Mouse (Mus musculus) gastrocnemius, adult 2 months (tissue): ENCODE measurements at regions not wholly inside any gene's neighbourhood (a gene's known extent, or its start where the extent isn't known, plus 50 kb on each side); places are given as distances from the start of the nearest gene placed in this dataset.
A peak's percentile ranks its signal among the peaks of the same experiment; 100 is the strongest.

Experiments used
- DNase-seq: peaks from one replicate; pipeline ENCODE4 v3.0.0; 2022
- H3K27ac ChIP-seq: fragments of 200-600 bp; 2 replicates; pipeline ENCODE4 v1.8.1; 2022; ENCODE audit warnings: mild to moderate bottlenecking
- H3K4me3 ChIP-seq: fragments of 200-600 bp; 2 replicates; pipeline ENCODE4 v1.8.1; 2022; ENCODE audit warnings: mild to moderate bottlenecking, moderate library complexity
- CTCF ChIP-seq: fragments of 200-600 bp; IDR thresholded peaks from 2 replicates; pipeline ENCODE4 v1.8.1; 2022; ENCODE audit warnings: antibody characterized with exemption, mild to moderate bottlenecking, moderate library complexity
- intact Hi-C: fragments of 180-260 bp; cut with DNase I; formaldehyde crosslinking; loops from one replicate; pipeline ENCODE4 v1.15.1; 2025

DNA sequence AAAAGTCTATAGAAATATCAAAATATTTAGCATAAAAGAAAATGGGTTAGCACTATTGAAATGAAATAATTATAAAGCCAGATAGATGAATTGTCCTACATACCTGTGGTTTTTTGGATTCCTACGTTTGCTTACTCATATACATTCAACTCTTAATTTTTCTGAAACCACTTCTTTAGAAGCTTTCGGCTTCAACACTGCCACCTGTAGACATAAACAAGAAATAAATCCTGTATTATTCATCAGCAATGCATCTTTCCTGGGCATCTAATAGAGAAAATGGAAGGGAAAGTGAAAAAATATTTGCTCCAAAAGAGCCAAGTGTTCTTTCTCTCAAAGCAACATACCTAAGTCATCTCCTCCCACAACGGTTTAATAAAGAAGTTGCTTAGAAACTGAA is 245.7 kb downstream of the Tex13c3 start:
- Histone ChIP-seq H3K27ac (no peak overlapping the region), H3K4me3 (no peak overlapping the region)
- DNase-seq = no peak
- intact Hi-C loops = no loop called here
- TF ChIP-seq CTCF = no peak

DNA sequence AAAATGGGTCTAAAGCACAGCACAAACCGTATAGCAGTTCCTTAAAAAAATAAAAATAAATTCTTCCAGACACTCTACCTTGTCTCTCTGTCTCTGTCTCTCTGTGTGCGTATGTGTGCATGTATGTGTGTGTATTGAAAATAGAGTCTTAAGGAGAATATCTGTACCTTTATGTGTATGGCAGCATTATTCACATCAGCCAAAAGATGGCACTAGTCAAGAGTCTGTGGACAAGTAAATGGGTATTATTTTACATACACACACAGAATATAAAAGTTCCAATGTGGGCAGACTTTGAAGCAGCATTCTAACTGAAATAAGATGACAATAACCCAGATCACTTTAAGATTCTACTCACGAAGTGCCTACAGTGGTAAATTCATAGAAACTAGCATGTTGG is 249.3 kb downstream of the Tex13c3 start:
- Histone ChIP-seq H3K4me3 (no peak overlapping the region), H3K27ac (no peak overlapping the region)
- intact Hi-C loops = no loop called here
- TF ChIP-seq CTCF = no peak
- no peak for DNase-seq

- intact Hi-C loops = no loop called here
- H3K27ac ChIP-seq = no peak overlapping the region
- no peak overlapping the region for H3K4me3 ChIP-seq
- TF ChIP-seq CTCF = no peak
- no peak for DNase-seq
Observed at GRCm38 (mm10) chrX:19223336-19223735, 257.8 kb downstream of the Tex13c3 start.

- intact Hi-C loops = no loop called here
- H3K27ac ChIP-seq = no peak overlapping the region
Observed at GRCm38 (mm10) chrX:19220785-19221496, 260.2 kb downstream of the Tex13c3 start.

DNA sequence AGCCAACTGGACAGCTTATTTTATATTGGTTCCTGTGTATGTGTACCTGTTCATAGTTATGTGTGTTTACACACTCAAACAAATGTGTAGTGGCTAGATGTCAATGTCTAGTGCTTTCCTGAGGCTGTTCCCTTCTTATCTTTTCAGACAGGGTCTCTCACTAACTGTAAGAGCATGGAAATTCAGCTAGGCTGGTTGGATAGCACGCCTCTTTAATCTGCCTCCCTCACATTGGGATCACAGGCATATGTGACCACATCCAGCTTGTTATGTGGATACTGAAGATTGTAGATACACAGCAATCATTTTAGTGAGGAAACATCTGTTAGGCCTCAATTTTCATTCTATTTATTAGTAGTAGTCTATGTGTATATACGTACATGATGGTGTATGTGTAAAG is 261.4 kb downstream of the Tex13c3 start:
- intact Hi-C loops = no loop called here
- no peak overlapping the region for H3K27ac ChIP-seq

More at GRCm38 (mm10) chrX:19220785-19221496, 260.2 kb downstream of the Tex13c3 start:
- no peak overlapping the region for H3K4me3 ChIP-seq
- TF ChIP-seq CTCF = no peak
- DNase-seq = no peak

GRCm38 (mm10) chrX:19219301-19219700 is 261.8 kb downstream of the Tex13c3 start:
- H3K27ac ChIP-seq = no peak overlapping the region
- intact Hi-C loops = no loop called here
- TF ChIP-seq CTCF = no peak

More for the DNA sequence above, 261.4 kb downstream of the Tex13c3 start:
- no peak for DNase-seq
- TF ChIP-seq CTCF = no peak
- no peak overlapping the region for H3K4me3 ChIP-seq

GRCm38 (mm10) chrX:19206420-19206819 is 274.7 kb downstream of the Tex13c3 start:
- H3K4me3 ChIP-seq = no peak overlapping the region
- no peak overlapping the region for H3K27ac ChIP-seq
- intact Hi-C loops = no loop called here
- no peak for DNase-seq
- peak; percentile 5; the same call in 1 of the 2 replicates for TF ChIP-seq CTCF

More at GRCm38 (mm10) chrX:19219301-19219700, 261.8 kb downstream of the Tex13c3 start:
- DNase-seq = no peak
- H3K4me3 ChIP-seq = no peak overlapping the region

GRCm38 (mm10) chrX:19202542-19202941 is 278.6 kb downstream of the Tex13c3 start:
- H3K4me3 ChIP-seq = no peak overlapping the region
- intact Hi-C loops = no loop called here
- no peak for DNase-seq
- TF ChIP-seq CTCF = no peak
- no peak overlapping the region for H3K27ac ChIP-seq

- H3K27ac ChIP-seq = no peak overlapping the region
- TF ChIP-seq CTCF = peak; percentile 37
- H3K4me3 ChIP-seq = no peak overlapping the region
- no peak for DNase-seq
- intact Hi-C loops = no loop called here
Observed at GRCm38 (mm10) chrX:19201383-19201782, 279.7 kb downstream of the Tex13c3 start.

DNA sequence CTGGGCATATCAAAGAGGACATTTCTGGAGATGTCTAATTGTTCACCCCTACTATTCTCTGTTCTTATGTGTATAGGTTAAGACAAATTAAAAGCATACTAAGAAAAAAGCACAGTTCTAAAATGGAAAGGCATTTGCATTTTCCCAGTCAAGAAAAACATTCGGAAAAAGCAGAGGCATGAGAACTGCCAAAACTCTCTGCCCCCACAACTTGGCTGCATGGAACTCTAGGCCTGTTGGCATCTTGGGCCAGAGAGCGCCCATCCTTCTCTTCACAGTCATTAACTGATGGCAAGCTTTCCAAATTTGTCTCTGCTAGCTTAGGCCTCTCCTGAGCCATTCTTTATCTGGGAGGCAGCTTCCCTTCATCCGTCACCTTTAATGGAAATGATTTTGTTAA is 281.6 kb downstream of the Tex13c3 start:
- Histone ChIP-seq H3K4me3 (no peak overlapping the region), H3K27ac (no peak overlapping the region)
- intact Hi-C loops = no loop called here

DNA sequence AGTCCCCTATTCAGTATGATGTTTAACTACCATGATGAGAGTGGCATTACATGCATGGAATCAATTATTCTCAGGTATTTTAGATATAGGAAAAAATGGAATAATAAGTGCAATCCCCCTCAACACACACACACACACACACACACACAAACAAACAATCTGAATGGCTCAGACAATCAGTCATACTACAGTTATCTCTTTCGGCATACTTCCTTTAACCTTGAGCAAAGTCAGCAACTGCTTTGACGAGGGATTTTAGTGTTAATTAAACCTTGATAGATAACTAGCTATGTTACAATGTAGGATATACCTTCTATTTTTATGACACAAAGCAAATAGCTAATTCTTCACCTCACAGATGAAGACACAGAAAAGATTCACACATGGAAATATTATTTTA is 312.1 kb downstream of the Tex13c3 start:
- H3K4me3 ChIP-seq = no peak overlapping the region
- intact Hi-C loops = no loop called here
- H3K27ac ChIP-seq = no peak overlapping the region

More for the DNA sequence above, 281.6 kb downstream of the Tex13c3 start:
- TF ChIP-seq CTCF = no peak
- no peak for DNase-seq

GRCm38 (mm10) chrX:19168546-19168945 is 312.6 kb downstream of the Tex13c3 start:
- no peak for TF ChIP-seq CTCF
- peak overlapping the region; percentile 43; the same call in 1 of the 2 replicates for H3K27ac ChIP-seq
- intact Hi-C loops = no loop called here
- no peak for DNase-seq
- peak overlapping the region; percentile 71 for H3K4me3 ChIP-seq

More for the DNA sequence above, 312.1 kb downstream of the Tex13c3 start:
- DNase-seq = no peak
- TF ChIP-seq CTCF = no peak

GRCm38 (mm10) chrX:19168111-19168510 is 313.0 kb downstream of the Tex13c3 start:
- Histone ChIP-seq H3K27ac (peak overlapping the region; percentile 43; the same call in 1 of the 2 replicates), H3K4me3 (peak overlapping the region; percentile 71)
- intact Hi-C loops = no loop called here
- no peak for TF ChIP-seq CTCF
- no peak for DNase-seq

DNA sequence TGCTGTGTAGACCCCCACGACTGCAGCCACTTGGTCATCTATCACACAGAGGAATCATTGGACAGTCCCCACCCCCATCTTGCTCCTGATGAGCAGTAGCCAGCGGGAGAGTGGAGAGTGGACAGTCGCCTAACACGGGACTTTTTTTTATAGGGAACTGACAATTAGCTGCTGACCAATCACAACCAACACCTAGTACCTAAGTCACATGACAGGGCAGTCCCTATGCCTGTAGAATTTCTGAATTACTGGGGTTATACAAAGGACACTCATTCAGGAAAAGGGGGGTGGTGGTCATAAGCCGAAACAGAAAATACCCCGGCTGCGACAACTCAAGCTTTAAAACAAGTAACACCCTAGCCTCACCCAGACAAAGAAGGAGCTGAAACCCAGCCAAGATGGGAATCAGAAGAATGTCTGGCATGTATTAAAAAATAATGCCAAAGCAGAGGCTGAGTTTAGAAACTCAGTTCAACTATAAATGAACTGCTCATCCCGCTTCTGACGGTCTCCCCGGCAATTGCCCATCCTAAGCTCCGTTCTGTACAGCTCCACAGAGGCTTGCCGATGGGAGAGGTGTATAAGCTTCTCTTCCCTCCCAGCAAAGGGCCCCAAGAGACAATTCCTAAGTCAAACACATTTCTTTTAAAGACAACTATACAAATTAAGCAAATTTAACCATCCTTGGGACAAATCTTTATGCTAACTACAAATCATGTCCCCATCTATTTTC is 313.8 kb downstream of the Tex13c3 start:
- intact Hi-C loops = no loop called here

More for the DNA sequence above, 313.8 kb downstream of the Tex13c3 start:
- peak overlapping the region; percentile 78 for H3K27ac ChIP-seq
- TF ChIP-seq CTCF = no peak
- peak; percentile 42 for DNase-seq
- peak overlapping the region; percentile 71 for H3K4me3 ChIP-seq
